Mouse (Mus musculus) heart, postnatal 14 days (tissue): ENCODE data around the gene Trpm8. TPM values are rescaled to one million over a fixed set of nuclear protein-coding genes. Genes with fewer than 3 reads are reported as not detected.

Experiments
- DNase-seq, 2 experiments: peaks; one replicate each; pipeline ENCODE4 v3.0.0; 2021 to 2022
- intact Hi-C: fragments of 180-260 bp; cut with DNase I; formaldehyde crosslinking; loops from one replicate; pipeline ENCODE4 v1.15.1; 2025
- total RNA-seq, 2 experiments: library from RNA; stranded (reverse); gene quantifications; 2 replicates each; pipeline ENCODE4 v1.2.3; 2021

Gene Trpm8
- total RNA-seq, 2 experiments from 2014 or later, result not detected

- no peak for DNase-seq
These were observed 62.0 kb downstream of the Trpm8 start for GRCm38 (mm10) chr1:88339481-88339880.

GRCm38 (mm10) chr1:88342615-88343014 lies 65.2 kb downstream of the Trpm8 start:
- intact Hi-C loops, result no loop called here
- DNase-seq, result no peak

More at GRCm38 (mm10) chr1:88339481-88339880, 62.0 kb downstream of the Trpm8 start:
- intact Hi-C loops, result no loop called here

DNA sequence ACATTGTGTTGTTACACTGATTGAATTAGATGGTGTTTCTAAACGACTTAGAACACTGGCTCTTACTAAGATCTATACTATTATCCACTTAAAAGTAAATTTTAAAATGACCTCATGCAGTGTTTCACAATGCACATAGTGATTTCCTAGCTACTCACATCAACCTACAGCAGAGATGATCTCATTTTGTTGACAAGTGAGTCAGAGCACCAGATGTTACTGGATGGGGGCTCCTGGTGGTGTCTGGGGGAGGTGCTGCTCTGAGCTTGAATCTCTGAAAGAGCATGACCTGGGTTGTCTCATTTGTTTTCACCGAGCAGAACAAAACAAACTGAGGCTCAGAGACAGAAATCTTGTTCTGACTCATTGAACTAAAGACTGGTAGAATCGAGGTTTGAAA lies 68.1 kb downstream of the Trpm8 start:
- intact Hi-C loops, result no loop called here
- no peak for DNase-seq

- intact Hi-C loops, result no loop called here
- no peak for DNase-seq
These were observed 71.1 kb downstream of the Trpm8 start for GRCm38 (mm10) chr1:88348496-88349005.

- no peak for DNase-seq
- intact Hi-C loops, result no loop called here
These were observed 73.3 kb downstream of the Trpm8 start for GRCm38 (mm10) chr1:88350761-88351160.

- DNase-seq, result no peak
- intact Hi-C loops, result no loop called here
These were observed 77.6 kb downstream of the Trpm8 start for GRCm38 (mm10) chr1:88355025-88355424.

DNA sequence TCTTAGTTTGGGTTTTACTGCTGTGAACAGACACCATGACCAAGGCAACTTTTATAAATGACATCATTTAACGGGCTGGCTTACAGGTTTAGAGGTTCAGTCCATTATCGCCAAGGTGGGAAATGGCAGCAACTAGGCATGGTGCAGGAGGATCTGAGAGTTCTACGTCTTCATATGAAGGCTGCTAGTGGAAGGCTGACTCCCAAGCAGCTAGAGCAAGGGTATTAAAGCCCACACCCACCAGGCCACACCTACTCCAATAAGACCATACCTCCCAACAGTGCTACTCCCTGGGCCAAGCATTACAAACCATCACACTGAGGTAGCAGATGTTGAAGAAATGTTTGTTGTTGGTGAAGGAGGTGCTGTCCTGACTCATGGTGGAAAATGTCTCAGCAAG lies 78.2 kb downstream of the Trpm8 start:
- intact Hi-C loops, result loop anchor here (2.0 kb wide), 1 partner anchor 387 kb away; no protein-coding TSS in a partner anchor
- no peak for DNase-seq

GRCm38 (mm10) chr1:88356616-88357015 lies 79.2 kb downstream of the Trpm8 start:
- no peak for DNase-seq

DNA sequence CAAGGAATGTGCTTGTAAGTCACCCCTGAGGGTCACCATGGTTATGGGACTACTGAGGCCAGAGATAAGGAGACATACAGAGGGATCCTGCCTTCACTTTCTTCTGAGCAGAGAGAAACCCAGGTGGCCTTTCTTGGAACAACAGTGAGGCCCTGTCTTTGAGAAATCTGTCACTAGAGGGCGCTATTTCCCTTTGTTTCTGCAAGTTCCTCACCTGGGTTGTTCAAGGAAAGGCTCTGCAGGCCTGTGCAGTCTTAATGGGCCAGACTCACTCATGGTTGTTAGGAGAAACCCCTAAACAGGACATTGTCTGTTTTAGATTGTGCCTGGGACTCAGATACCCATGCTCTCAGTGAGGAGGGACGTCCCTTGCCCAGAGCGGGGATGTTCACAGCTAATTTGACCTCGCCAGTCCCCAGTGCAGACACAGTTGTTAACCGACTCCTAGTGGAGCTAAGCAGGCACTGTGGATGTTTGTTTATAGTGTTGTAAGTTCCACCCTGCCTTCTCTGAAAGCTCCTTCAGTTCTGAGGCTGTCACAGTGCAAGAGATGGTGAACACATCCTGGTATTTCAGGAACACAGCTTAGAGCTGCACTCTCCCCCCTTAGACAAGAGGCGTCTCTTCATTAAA lies 80.1 kb downstream of the Trpm8 start:
- peak; percentile 8 to 63 for DNase-seq
- intact Hi-C loops, result loop anchor here (2.0 kb wide), 1 partner anchor 385 kb away; no protein-coding TSS in a partner anchor

More at GRCm38 (mm10) chr1:88356616-88357015, 79.2 kb downstream of the Trpm8 start:
- intact Hi-C loops, result loop anchor here (2.0 kb wide), 1 partner anchor 386 kb away; no protein-coding TSS in a partner anchor

DNA sequence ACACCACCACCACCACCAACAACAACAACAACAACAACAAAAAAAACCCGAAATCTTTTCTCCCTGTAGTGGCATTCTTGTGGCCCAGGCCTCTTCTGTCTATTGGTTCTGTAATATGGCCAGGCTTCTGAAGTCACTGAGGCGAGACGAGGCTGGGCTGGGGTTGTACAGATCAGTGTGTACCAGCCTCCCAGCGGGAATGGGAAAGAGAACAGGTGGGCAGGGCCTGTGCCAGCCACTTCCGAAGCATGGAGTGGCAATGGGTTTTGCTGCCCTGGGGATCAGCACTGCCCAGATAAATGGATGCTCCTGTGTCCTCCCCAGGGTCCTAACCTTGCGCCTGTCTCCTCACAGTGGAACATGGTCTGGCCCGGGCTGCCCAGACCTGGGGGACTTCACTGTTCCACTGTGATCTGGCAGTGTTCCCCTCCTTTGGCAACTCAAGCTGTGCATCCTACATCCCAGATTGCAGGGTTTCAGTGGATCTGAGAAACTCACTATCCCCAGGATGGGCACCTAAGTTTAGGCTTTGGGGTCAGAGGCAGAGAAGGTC lies 80.7 kb downstream of the Trpm8 start:
- intact Hi-C loops, result no loop called here
- no peak for DNase-seq

DNA sequence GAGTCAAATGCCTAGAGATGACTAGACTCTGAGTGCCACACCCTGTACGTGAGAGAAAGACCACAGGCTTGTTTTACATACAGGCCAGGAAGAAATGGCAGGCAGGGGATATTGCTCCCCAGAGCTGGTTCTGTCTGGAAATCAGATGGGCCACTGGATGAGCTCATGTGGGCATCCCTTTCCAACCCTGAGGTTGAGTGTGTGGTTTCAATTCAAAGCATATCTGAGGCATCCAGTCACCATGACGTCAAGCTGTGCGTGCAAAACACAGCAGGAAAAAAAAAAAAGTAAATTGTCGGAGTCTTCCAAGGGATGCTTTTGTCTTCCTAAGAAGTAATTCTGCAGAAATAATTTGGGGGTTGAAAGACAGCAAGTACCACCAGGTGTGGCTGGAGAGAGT lies 83.6 kb downstream of the Trpm8 start:
- DNase-seq, result no peak
- intact Hi-C loops, result no loop called here

DNA sequence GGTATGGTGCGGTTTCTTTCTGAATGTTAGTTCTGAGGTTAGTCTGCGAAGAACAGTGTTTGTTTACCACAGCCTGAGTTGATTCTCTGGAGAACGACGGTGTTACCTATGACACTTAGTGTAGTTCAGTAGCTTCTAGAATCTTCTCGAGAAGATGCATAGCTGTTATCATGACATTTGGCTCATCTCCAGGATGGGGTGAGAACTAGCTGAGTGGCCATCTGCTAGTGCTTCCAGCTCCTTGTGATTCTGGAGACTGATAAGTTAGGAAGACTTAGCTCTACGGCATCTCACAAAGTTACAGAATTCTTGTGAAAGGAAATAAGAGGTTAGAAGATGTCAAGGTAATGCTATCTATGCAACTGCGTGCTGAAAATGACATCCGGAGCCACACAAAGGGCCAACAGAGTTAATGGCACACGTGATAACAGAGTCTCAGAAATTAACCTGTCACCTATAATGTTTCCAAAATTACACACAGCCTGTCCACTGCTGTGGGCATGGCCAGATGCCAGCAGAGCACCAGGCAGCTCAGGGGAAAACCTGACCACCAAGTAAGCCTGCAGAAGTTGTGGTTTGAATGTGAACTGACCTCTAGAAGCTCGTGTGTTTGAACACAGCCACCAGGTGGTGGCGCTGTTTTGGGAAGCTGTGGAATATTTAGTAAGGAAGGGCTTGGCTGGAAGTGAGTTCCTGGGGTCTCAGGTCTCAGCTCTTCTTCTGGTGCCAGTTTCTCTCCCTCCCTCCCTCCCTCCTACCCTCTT lies 89.6 kb downstream of the Trpm8 start:
- intact Hi-C loops, result no loop called here
- DNase-seq, result no peak

GRCm38 (mm10) chr1:88378446-88378845 lies 101.0 kb downstream of the Trpm8 start:
- intact Hi-C loops, result no loop called here

DNA sequence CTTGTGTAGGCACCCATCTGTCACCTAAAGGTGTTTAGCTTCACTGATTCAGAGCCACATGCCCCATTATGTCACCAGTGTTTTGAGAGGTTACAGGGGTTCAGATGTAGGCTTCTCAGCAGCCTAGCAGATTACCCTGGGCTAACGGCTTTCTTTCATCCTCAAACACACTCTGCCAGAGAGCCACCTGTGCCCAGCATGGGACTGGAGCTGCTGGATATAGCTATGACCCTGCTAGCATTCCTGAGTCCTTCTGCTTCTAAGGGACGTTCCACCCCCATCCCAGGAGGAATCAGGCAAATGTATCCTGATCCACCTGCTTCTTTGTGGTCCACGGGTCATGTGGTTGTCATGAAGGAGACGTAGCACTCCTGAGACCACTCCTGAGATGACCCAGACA lies 114.2 kb downstream of the Trpm8 start:
- intact Hi-C loops, result no loop called here

More at GRCm38 (mm10) chr1:88378446-88378845, 101.0 kb downstream of the Trpm8 start:
- peak in 1 of 2 experiments; percentile 6 for DNase-seq

DNA sequence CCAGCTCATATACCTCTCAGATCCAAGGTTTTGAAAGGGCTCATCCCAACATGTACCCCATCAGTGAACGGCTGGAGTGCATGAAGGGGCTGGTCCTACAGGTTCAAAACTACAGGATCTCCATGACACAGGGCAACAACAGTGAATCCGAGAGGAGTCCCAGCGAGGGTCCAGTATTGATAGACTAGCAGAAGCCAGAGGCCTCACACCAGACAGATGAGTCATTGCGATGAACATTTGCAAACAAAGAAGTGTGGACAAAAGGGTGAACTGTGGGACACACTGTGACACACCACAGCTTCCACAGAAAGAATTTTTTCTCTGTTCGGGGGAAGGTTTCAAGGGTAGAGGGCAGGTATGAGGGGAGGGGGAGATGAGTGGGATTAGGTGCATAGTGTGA lies 115.9 kb downstream of the Trpm8 start:
- DNase-seq, result no peak
- intact Hi-C loops, result no loop called here

More for the DNA sequence above, 114.2 kb downstream of the Trpm8 start:
- no peak for DNase-seq

DNA sequence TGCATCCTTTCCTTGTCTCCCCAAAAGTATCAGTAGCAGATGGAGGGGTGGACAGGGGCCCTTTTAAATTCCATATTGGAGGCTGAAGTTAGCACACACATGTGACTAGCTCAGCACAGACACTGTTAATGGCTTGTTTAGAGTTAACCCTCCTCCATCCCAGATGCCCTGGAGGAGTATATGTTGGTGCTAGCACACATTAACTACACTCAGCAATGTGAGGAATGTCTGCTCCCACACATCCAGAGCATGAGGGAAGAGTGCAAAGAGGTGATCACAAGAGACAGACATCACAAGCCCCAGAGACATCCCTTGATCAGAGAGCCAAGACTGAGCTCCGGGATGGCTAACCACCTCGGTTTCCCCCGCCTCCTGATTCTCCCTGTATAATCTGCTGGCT lies 125.9 kb downstream of the Trpm8 start:
- DNase-seq, result no peak

DNA sequence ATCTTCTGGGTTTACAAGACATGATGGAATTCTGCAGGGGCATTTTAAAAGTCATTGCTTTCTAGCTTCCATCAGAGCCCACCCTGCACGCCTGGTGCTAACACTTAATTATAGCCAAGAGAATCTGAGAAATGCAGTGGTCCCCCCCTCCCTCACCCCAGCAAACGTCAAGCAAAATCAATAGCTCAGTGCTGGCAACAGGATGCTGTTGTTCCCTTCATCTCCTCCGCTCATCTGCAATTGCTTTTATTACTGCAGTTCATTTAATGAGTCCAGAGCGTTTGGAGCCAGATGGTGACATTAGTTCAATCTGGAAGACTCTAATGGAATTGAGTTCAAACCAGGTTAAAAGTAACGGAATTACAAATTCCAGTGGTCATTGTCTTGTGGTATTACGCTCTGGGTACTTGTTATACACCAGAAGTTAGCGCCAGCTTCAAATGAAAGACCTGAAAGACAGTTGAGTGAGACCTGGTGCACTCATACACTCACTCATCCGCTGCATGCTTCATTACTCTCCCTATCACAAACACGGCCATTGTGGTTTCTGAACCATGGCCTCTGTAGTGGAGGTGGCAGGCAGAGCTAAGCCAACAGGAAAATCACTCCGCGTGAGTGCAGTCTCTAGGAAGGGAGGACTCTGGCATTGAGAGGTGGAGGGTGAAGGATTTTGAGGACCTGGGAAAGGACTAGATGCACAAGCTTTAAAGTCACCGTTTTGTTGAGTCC lies 128.8 kb downstream of the Trpm8 start:
- intact Hi-C loops, result no loop called here
- DNase-seq, result no peak

More for the DNA sequence above, 125.9 kb downstream of the Trpm8 start:
- intact Hi-C loops, result no loop called here

DNA sequence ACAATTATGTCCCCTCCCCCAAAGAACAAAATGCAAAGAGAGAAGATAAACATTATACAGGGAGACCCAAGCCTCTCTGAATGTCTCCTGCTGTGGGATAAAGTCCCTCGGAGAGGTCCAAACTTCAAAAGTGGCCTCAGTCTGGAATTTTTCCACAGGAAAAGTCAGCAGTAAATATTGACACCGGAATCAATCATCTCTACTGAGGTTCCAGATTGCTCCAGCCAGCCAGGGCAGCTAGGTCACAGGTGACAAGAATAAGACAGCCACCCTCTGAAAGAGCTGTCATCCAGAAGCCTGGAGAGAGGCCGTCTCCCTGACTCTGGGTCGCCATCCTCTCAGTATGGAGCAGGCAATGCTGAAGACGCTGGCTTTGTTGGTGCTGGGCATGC lies 129.3 kb downstream of the Trpm8 start, which contains the start of gene Spp2:
Gene Spp2 (plus strand): TSS at position 155 of the 392 bp plus-strand sequence.
- no peak for DNase-seq
- intact Hi-C loops, result no loop called here

GRCm38 (mm10) chr1:88408340-88408739 lies 130.9 kb downstream of the Trpm8 start:
- no peak for DNase-seq
- intact Hi-C loops, result no loop called here

GRCm38 (mm10) chr1:88412013-88412412 lies 134.6 kb downstream of the Trpm8 start:
- no peak for DNase-seq
- intact Hi-C loops, result no loop called here
